Mouse (Mus musculus): ENCODE results near the gene Entpd1. TPM values are rescaled to one million over a fixed set of nuclear protein-coding genes. Genes with fewer than 3 reads are reported as not detected.

Gene Entpd1
- polyA plus RNA-seq, 1 experiment from 2014 or later, result 0.47 TPM

DNA sequence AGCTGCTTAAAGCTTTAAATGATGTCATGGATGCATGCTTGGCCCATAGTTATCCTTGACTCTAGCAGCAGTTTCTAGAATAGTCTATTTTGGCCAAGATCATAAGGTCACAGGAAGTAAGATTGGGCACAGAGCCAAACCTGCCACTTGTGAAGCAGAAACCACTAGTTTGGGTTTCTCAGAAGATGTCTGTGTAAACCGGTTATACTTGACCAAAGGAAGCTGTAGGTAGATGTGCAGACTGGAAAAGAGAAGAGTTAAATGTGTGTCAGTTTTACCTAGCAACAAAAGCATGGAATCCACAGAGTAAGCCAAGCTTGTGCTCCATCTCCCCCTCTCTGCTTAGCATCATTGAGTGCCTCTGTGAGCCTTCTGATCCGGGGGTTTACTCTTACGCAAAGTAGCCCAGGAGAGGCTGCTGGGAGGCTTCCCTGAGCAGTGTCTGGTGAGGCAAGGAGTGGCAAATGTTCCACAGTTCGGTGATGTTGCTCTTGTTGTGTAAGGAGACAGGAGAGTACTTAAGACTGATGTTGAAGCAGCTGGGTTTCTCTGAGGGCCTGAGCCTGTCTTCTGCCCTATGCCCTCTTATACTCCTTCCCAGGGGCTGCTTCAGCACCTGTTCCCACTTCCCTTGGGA, 75.2 kb downstream of the Entpd1 start:
- no peaks in the 10 kb centered on the region for H3K27me3 ChIP-seq
- no peak for ATAC-seq
- POLR2A ChIA-PET, result no interaction called here
- CTCF ChIA-PET, result interaction anchor here (1.6 to 1.9 kb wide), 2 partner anchors 21 to 42 kb away, joined by 3 to 4 read pairs; no protein-coding TSS in a partner anchor
- no peak for DNase-seq (ENCODE audit: low read depth, low spot score)
- TF ChIP-seq CTCF (IDR thresholded peaks at IDR 0.05), result no peak
- in situ Hi-C loops (cut with MboI; ENCODE audit: low pct_unique_long_range_greater_than_20kb), result no loop called here

DNA sequence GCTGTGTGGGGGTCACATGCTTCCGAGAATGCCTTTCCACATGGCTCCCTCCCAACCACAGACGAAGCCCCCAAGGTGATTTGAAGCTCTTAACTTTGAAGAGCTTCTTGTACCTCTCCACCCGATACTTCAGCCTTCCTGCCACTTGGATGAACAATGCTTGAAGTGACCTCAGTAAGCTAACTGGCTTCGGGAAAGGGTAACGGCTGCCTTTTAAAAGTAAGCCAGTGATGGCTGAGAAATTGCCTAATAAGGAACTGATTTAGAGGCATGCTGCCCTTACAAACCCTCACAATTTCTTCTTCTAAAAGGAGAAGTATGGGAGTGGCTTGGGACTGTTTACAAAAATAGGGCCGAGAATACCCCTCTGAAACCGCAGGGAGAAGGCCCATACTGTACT, 81.0 kb downstream of the Entpd1 start:
- H3K27me3 ChIP-seq, result no peaks in the 10 kb centered on the region
- no peak for ATAC-seq
- in situ Hi-C loops (cut with MboI; ENCODE audit: low pct_unique_long_range_greater_than_20kb), result no loop called here
- no peak for DNase-seq (ENCODE audit: low read depth, low spot score)
- no peak for TF ChIP-seq CTCF (IDR thresholded peaks at IDR 0.05)
- CTCF ChIA-PET, result interaction anchor here (1.0 to 1.2 kb wide), 3 partner anchors 10 to 16 kb away, joined by 3 read pairs; no protein-coding TSS in a partner anchor
- POLR2A ChIA-PET, result no interaction called here

DNA sequence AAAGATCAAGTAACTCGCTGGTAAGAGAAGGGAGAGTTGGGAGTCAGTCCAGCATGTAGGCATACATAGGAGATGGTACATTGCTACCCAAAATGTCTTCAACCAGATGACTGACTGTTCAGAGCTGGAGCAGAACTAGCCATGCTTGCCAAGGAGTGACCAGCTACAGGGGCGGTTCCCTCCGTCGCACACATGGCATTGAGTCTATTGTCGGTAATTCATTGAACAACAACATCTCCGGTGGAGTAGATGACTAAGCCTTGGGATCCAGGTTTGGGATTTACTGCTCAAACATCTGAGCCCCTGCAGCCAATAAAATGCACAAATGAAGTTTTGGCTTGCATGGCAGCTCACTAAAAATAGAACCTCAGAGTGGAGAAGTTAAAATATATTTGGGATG, 84.0 kb downstream of the Entpd1 start:
- ChIA-PET CTCF (interaction anchor here (1.3 kb wide), 1 partner anchor 15 kb away, joined by 5 read pairs; no protein-coding TSS in a partner anchor), POLR2A (no interaction called here)
- in situ Hi-C loops (cut with MboI; ENCODE audit: low pct_unique_long_range_greater_than_20kb), result no loop called here
- DNase-seq (ENCODE audit: low read depth, low spot score), result peak; percentile 49
- ATAC-seq, result peak; percentile 68
- TF ChIP-seq CTCF (IDR thresholded peaks at IDR 0.05), result no peak
- peaks cover 21% of the 10 kb centered on the region for H3K27me3 ChIP-seq

DNA sequence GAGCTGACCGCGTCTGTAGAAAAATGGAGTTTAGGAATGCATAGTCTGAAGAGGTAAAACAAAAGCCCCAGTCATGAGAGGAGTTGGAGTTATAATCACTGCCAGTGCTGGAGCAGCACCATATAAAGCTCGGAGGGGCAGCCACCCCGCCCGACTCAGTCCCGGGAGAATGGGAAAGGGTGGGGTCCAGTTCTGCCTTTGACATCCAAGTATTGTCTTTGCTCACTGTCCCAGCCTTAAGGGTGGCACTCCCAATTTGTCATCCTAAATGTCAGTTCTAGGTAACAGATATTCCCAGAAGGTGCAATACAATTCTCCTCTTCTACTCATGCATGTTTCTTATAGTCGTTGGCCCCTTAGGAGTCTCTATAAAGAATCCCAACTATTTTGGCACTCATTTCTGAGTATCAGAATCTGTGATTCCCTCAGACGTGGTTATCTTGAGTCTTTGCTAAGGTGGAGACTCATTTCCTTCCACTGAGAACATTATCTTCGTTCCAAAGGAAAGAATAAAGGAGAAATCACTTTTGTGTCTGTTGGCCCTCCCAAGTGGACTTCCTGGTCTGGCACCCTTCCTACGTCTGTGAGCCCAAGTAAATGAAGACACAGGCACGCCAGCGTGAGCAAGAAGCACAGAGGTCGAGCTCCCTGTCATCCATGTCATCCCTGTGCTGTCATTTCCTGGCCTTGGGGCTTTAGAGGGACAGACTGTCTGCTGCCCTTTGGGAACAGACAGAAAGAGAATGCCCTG, 86.1 kb downstream of the Entpd1 start:
- no peak for ATAC-seq
- POLR2A ChIA-PET, result no interaction called here
- CTCF ChIA-PET, result interaction anchor here (1.1 to 1.3 kb wide), 2 partner anchors 12 to 28 kb away, joined by 3 to 4 read pairs; no protein-coding TSS in a partner anchor
- H3K27me3 ChIP-seq, result peaks cover 28% of the 10 kb centered on the region
- TF ChIP-seq CTCF (IDR thresholded peaks at IDR 0.05), result no peak
- no peak for DNase-seq (ENCODE audit: low read depth, low spot score)
- in situ Hi-C loops (cut with MboI; ENCODE audit: low pct_unique_long_range_greater_than_20kb), result no loop called here

DNA sequence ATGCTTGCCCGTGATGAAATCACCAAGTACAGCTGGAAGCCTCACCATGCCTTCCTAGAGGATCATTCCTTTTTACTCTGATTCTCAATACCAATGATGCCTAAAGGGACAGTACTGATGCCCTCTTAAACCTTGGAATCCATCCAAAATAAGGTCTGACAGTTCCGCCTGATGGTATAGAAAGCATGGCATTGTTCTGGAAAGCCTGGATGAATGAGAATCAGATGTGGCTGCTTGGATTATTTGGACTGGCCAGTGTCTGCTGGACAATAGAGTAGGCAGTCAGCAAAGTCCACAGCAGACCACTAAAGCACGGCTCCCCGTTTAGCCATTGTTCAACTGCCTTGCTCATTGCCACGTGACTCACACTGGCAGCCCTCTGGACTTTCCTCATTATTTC, 87.7 kb downstream of the Entpd1 start:
- TF ChIP-seq CTCF (IDR thresholded peaks at IDR 0.05), result no peak
- POLR2A ChIA-PET, result no interaction called here
- DNase-seq (ENCODE audit: low read depth, low spot score), result no peak
- no peak for ATAC-seq
- H3K27me3 ChIP-seq, result peaks cover 32% of the 10 kb centered on the region
- in situ Hi-C loops (cut with MboI; ENCODE audit: low pct_unique_long_range_greater_than_20kb), result loop anchor here (25.0 kb wide), 1 partner anchor 363 kb away; no protein-coding TSS in a partner anchor
- CTCF ChIA-PET, result no interaction called here

DNA sequence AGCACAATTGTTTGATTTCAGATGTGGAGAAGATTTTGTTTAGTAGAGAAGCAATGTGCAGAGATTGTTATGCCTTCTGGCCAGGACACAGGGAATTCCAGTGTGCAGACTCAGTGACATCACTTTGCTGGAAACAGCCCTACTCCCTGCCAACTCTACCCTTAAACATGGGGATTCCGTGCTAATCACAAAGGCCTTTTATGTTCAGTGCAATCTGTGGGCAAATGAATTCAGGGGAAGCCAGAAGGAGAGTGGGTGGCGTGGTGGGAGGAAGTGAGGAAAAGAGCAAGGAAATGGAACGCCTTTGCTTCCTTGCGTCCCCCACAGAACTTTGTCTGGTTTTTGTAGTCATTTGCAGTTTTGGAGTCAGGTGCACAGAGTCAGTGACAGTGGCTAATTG, 90.2 kb downstream of the Entpd1 start:
- in situ Hi-C loops (cut with MboI; ENCODE audit: low pct_unique_long_range_greater_than_20kb), result loop anchor here (25.0 kb wide), 1 partner anchor 365 kb away; no protein-coding TSS in a partner anchor
- peaks cover 32% of the 10 kb centered on the region for H3K27me3 ChIP-seq
- CTCF ChIA-PET, result no interaction called here
- ATAC-seq (no peak), DNase-seq (ENCODE audit: low read depth, low spot score) (no peak)
- TF ChIP-seq CTCF (IDR thresholded peaks at IDR 0.05), result no peak
- POLR2A ChIA-PET, result no interaction called here

DNA sequence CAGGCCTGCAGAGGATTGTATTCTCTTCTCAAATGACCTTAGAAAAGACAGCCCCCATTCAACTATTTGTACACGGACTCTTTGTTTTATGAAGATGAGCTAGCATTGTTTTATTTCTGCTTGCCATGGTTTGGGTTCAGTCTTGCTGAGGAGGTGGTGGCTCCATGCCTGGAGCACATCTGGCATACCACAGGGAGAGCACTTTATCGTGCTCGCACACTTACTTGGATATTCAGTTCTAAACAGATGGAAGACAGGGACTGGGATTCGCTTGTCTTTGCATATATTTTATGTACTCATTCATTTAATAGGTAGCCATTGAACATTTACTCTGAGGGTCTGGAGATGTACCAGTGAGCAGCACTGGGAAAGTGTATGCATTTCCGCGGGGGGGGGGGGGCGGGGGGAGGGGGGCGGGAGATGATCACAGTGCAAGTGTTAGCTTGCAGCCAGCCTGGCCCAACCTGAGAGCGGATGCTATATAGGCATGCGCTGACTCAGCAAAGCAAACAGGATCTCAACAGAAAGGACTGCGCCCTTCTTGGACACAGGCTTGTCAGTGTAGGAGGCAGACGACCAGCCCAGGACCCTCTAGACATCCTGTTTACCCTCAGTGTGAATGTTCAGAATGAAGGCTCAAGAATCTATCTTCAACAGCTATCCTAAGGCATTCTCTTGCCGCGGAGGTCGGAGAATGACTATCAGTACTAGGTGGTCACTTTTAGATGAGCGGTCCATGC, 100.9 kb downstream of the Entpd1 start:
- peaks cover 20% of the 10 kb centered on the region for H3K27me3 ChIP-seq
- no peak for TF ChIP-seq CTCF (IDR thresholded peaks at IDR 0.05)
- POLR2A ChIA-PET, result no interaction called here
- ATAC-seq (no peak), DNase-seq (ENCODE audit: low read depth, low spot score) (no peak)
- in situ Hi-C loops (cut with MboI; ENCODE audit: low pct_unique_long_range_greater_than_20kb), result loop anchor here (25.0 kb wide), 1 partner anchor 376 kb away; no protein-coding TSS in a partner anchor
- CTCF ChIA-PET, result interaction anchor here (2.1 kb wide), 1 partner anchor 9 kb away, joined by 6 read pairs; no protein-coding TSS in a partner anchor

DNA sequence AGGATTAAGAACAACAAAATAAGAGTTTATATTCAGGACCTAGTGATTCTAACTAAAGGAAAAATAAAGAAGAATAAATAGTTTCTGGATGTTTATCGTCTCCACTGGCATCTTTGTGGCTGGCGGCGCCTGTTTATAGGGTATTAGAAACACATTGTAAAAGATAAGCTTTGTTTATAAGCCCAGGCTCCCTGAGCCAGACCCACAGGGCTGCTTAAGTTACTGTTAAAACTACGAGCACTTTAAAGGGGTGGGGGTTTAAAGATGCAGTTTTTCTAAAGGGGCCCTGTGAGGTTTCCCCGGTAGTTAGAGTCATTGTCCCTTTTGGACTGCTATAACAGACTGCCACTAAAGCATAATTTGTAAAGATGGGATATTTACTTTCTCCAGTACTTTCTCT, 102.5 kb downstream of the Entpd1 start:
- ATAC-seq (no peak), DNase-seq (ENCODE audit: low read depth, low spot score) (no peak)
- CTCF ChIA-PET, result interaction anchor here (0.9 kb wide), 1 partner anchor 103 kb away, joined by 3 read pairs; the partner anchor contains the start of gene Tctn3
- POLR2A ChIA-PET, result no interaction called here
- in situ Hi-C loops (cut with MboI; ENCODE audit: low pct_unique_long_range_greater_than_20kb), result loop anchor here (25.0 kb wide), 1 partner anchor 377 kb away; no protein-coding TSS in a partner anchor
- peaks cover 16% of the 10 kb centered on the region for H3K27me3 ChIP-seq
- no peak for TF ChIP-seq CTCF (IDR thresholded peaks at IDR 0.05)

DNA sequence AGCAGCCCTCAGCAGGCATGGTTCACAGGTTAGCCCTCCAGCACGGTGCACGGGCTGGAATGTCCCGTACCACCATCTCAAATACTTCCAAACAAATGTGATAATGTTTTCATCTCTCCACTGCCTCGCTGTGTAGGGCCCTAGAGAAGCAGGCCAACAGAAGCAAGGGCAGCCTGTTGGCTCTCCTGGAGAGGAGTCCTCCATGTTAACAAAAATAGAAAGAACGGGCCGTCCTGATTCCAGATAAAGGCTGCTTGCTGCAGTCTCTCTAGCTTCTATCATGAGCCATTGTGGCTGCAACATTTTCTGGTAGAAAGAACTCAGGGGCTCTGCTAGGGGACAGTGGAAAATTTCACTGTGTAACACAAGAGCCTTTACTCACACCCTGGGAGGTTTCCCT, 104.8 kb downstream of the Entpd1 start:
- ChIA-PET POLR2A (no interaction called here), CTCF (no interaction called here)
- DNase-seq (ENCODE audit: low read depth, low spot score) (no peak), ATAC-seq (no peak)
- in situ Hi-C loops (cut with MboI; ENCODE audit: low pct_unique_long_range_greater_than_20kb), result loop anchor here (25.0 kb wide), 1 partner anchor 380 kb away; no protein-coding TSS in a partner anchor
- peaks cover 7% of the 10 kb centered on the region for H3K27me3 ChIP-seq
- no peak for TF ChIP-seq CTCF (IDR thresholded peaks at IDR 0.05)

DNA sequence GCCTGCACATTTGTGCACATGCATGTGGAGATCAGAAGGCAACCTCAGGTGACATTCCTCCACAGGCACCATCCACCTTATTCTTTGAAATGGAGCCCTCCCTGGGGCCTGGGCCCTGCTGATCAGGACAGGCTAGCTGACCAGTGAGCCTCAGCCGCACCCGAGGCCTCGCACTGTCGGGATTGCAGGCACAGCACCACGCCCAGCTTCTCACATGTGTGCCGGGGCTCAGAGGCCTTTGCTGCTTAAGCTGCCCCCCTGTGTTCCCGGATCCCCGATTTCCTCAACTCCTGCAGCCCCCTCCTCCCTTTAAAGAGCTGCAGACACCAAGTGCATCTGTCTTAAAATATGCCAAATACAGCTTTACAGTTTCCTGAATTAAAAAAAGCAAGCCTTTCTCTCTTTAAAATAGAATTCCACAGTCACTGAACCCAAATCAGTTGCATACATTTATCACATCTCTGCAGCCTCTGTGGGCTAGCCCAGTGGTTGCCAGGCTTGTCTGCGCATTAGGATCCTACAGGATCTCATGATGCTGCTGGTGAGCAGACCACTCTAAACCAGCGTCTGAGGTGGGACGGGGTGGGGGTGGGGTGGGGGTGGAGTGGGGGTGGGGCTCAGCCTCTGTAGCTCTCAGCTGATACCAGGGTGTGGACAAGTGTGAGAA, 107.4 kb downstream of the Entpd1 start:
- ChIA-PET POLR2A (no interaction called here), CTCF (interaction anchor here (4.6 kb wide), 1 partner anchor 109 kb away, joined by 69 read pairs; the partner anchor contains the start of genes Entpd1 and Tctn3)
- no peak for TF ChIP-seq CTCF (IDR thresholded peaks at IDR 0.05)
- DNase-seq (ENCODE audit: low read depth, low spot score) (no peak), ATAC-seq (no peak)
- in situ Hi-C loops (cut with MboI; ENCODE audit: low pct_unique_long_range_greater_than_20kb), result loop anchor here (5.0 to 25.0 kb wide), 2 partner anchors 107 to 382 kb away; partner anchors contain the start of genes Entpd1 and Tctn3
- H3K27me3 ChIP-seq, result peaks cover 14% of the 10 kb centered on the region

Data from Patski (cell line).